Mouse (Mus musculus) brown adipose tissue, adult 24 weeks (tissue): ENCODE measurements around the gene Ptpre. TPM values are rescaled to one million over a fixed set of nuclear protein-coding genes. Genes with fewer than 3 reads are reported as not detected.

ENCODE experiments used
- polyA plus RNA-seq: library from polyadenylated mRNA; stranded (reverse); fragments of >200 nt; gene quantifications from 2 replicates; pipeline ENCODE4 v1.2.4, GENCODE M21; 2012; ENCODE audit not compliant: missing spikeins, insufficient read depth, insufficient read length

Gene Ptpre
- polyA plus RNA-seq, 1 experiment, result 1.5 TPM

Other genes starting within 250 kb of the Ptpre start
- not detected in 2 replicates for gene Foxi2, start 127.2 kb upstream of the Ptpre start, polyA plus RNA-seq
- not detected in 2 replicates for gene Clrn3, start 8.8 kb upstream of the Ptpre start, polyA plus RNA-seq
- 0.25 and 0.48 TPM in 2 replicates for gene Mki67, start 178.9 kb downstream of the Ptpre start, polyA plus RNA-seq